Mouse (Mus musculus): ENCODE data around the gene Snrnp40. TPM values are rescaled to one million over a fixed set of nuclear protein-coding genes. Genes with fewer than 3 reads are reported as not detected.

Snrnp40 gene
- total and polyA plus RNA-seq, 3 experiments: 108 to 184 (median 128) TPM

DNA sequence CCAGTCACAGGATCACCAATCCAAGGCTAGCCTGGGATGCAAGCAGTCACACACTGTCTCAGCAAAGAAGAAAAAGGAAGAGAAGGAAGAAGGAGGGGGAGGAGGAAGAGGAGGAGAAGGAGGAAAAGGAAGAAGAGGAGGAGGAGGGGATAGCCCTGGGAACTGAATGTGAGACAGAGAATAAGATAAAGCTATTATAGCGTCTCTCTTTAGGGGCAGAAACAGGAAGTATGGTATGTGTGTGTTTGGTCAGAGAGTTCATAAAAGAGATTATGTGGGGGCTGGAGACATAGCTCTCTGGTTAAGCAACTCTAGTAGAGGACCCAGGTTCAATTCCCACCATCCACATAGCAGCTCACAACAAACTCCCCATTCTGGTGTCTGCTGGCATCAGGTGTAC lies 36.8 kb upstream of the Snrnp40 start:
- Histone ChIP-seq H3K9me3 (replicated peaks; ENCODE audit: low read length) (no peaks in the 10 kb centered on the region), H3K4me1 (ENCODE audit: control insufficient read depth in 1 of 2, insufficient read depth in 2 of 2) (peaks cover 0 to 8% of the 10 kb centered on the region in 2 experiments; a peak in 2 of 4 replicates), H3K27ac (ENCODE audit: insufficient read depth, low read depth) (no peak overlapping the region), H3K79me2 (replicated peaks; ENCODE audit: control insufficient read depth, extremely low read depth, insufficient read depth, poor library complexity, severe bottlenecking) (no peaks in the 10 kb centered on the region), H3K36me3 (replicated peaks in 1 of 2; ENCODE audit: control insufficient read depth in 1 of 2, insufficient read depth in 1 of 2, low read length in 1 of 2) (peaks cover 52 to 90% of the 10 kb centered on the region in 2 experiments), H3K4me3 (replicated peaks in 1 of 3; ENCODE audit: low read depth in 2 of 3, low read length in 2 of 3, poor library complexity in 1 of 3) (no peak overlapping the region), H3K27me3 (replicated peaks) (no peaks in the 10 kb centered on the region), H3K4me2 (ENCODE audit: insufficient read depth, low read depth, poor library complexity, severe bottlenecking) (no peak overlapping the region), H3K9ac (ENCODE audit: insufficient read depth, low read depth) (no peak overlapping the region)
- dilution Hi-C loops (cut with MboI; ENCODE audit: extremely low pct_ligation_motif_present, extremely low pct_unique_long_range_greater_than_20kb, low sequenced_read_pairs) (no loop called here), in situ Hi-C loops (cut with MboI; ENCODE audit: low pct_ligation_motif_present, low pct_unique_long_range_greater_than_20kb, low sequenced_read_pairs) (no loop called here)
- TF ChIP-seq MAFK (IDR thresholded peaks at IDR 0.05; ENCODE audit: insufficient replicate concordance, low read length) (no peak), MEF2A (IDR thresholded peaks at IDR 0.05; ENCODE audit: borderline replicate concordance, low read depth, low read length) (no peak), JUND (conservative IDR thresholded peaks at IDR 0.05; ENCODE audit: low read depth, low read length) (no peak), HCFC1 (IDR thresholded peaks at IDR 0.05; ENCODE audit: low read depth, low read length) (no peak), JUN (IDR thresholded peaks at IDR 0.05; ENCODE audit: insufficient read depth, low read depth, low read length) (no peak)
- DNase-seq (ENCODE audit: extremely low read depth): no peak

DNA sequence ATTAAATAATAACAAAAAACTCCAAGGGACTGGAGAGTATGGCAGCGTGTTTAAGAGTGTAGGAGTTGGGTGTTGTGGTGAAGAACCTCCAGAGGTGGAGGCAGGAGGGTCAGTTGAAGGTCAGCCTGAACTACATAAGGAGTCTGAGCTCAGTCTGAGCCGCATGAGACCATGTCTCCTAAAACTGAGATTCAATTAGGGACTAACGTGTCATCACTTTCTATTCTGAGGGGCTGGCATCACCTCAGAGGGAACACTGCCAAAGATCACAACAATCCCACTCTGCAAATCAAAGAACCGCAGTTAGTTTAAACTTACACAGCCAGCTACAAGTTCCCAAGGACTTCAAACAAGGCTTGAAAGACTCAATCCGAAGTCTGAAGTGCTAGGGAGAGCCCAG lies 36.3 kb upstream of the Snrnp40 start:
- no peak overlapping the region for H3K27ac ChIP-seq (ENCODE audit: insufficient read depth, low read depth)
- no peak for TF ChIP-seq PAX5 (IDR thresholded peaks at IDR 0.05; ENCODE audit: low read length)
- no peak for TF ChIP-seq MEF2A (IDR thresholded peaks at IDR 0.05; ENCODE audit: borderline replicate concordance, low read depth, low read length)
- TF ChIP-seq UBTF (IDR thresholded peaks at IDR 0.05; ENCODE audit: low read depth, low read length): no peak
- no peak for TF ChIP-seq USF2 (conservative IDR thresholded peaks at IDR 0.05; ENCODE audit: low read depth, low read length)
- TF ChIP-seq JUND (conservative IDR thresholded peaks at IDR 0.05; ENCODE audit: low read depth, low read length): no peak
- no peak for TF ChIP-seq BHLHE40 (IDR thresholded peaks at IDR 0.05; ENCODE audit: low read depth, low read length)
- TF ChIP-seq MXI1 (IDR thresholded peaks at IDR 0.05; ENCODE audit: low read depth, low read length): no peak
- dilution Hi-C loops (cut with MboI; ENCODE audit: extremely low pct_ligation_motif_present, extremely low pct_unique_long_range_greater_than_20kb, low sequenced_read_pairs): no loop called here

GRCm38 (mm10) chr4:130325446-130325845 lies 34.5 kb upstream of the Snrnp40 start:
- Histone ChIP-seq H3K36me3 (replicated peaks in 1 of 2; ENCODE audit: control insufficient read depth in 1 of 2, insufficient read depth in 1 of 2, low read length in 1 of 2) (peaks cover 50 to 85% of the 10 kb centered on the region in 2 experiments), H3K4me3 (replicated peaks in 1 of 3; ENCODE audit: low read depth in 2 of 3, low read length in 2 of 3, poor library complexity in 1 of 3) (no peak overlapping the region), H3K27me3 (replicated peaks) (no peaks in the 10 kb centered on the region), H3K79me2 (replicated peaks; ENCODE audit: control insufficient read depth, extremely low read depth, insufficient read depth, poor library complexity, severe bottlenecking) (no peaks in the 10 kb centered on the region), H3K9me3 (replicated peaks; ENCODE audit: low read length) (no peaks in the 10 kb centered on the region), H3K27ac (ENCODE audit: insufficient read depth, low read depth) (no peak overlapping the region), H3K9ac (ENCODE audit: insufficient read depth, low read depth) (no peak overlapping the region), H3K4me2 (ENCODE audit: insufficient read depth, low read depth, poor library complexity, severe bottlenecking) (no peak overlapping the region), H3K4me1 (ENCODE audit: control insufficient read depth in 1 of 2, insufficient read depth in 2 of 2) (peaks cover 0 to 8% of the 10 kb centered on the region in 2 experiments; a peak in 2 of 4 replicates)
- dilution Hi-C loops (cut with MboI; ENCODE audit: extremely low pct_ligation_motif_present, extremely low pct_unique_long_range_greater_than_20kb, low sequenced_read_pairs) (no loop called here), in situ Hi-C loops (cut with MboI; ENCODE audit: low pct_ligation_motif_present, low pct_unique_long_range_greater_than_20kb, low sequenced_read_pairs) (no loop called here)
- DNase-seq (ENCODE audit: extremely low read depth): no peak
- TF ChIP-seq MEF2A (IDR thresholded peaks at IDR 0.05; ENCODE audit: borderline replicate concordance, low read depth, low read length) (no peak), MXI1 (IDR thresholded peaks at IDR 0.05; ENCODE audit: low read depth, low read length) (no peak), NELFE (IDR thresholded peaks at IDR 0.05; ENCODE audit: low read depth, low read length) (no peak), USF1 (IDR thresholded peaks at IDR 0.05; ENCODE audit: low read depth, low read length) (no peak), ZKSCAN1 (IDR thresholded peaks at IDR 0.05; ENCODE audit: borderline replicate concordance, low read depth, low read length) (no peak), ETS1 (conservative IDR thresholded peaks at IDR 0.05; ENCODE audit: low read depth, low read length) (no peak), HCFC1 (IDR thresholded peaks at IDR 0.05; ENCODE audit: low read depth, low read length) (no peak), RAD21 (IDR thresholded peaks at IDR 0.05; ENCODE audit: low read depth, low read length) (no peak), UBTF (IDR thresholded peaks at IDR 0.05; ENCODE audit: low read depth, low read length) (no peak), RCOR1 (conservative IDR thresholded peaks at IDR 0.05; ENCODE audit: low read depth, low read length) (no peak)

More for the DNA sequence above, 36.3 kb upstream of the Snrnp40 start:
- no peak for DNase-seq (ENCODE audit: extremely low read depth)
- Histone ChIP-seq H3K4me2 (ENCODE audit: insufficient read depth, low read depth, poor library complexity, severe bottlenecking) (no peak overlapping the region), H3K4me3 (replicated peaks in 1 of 3; ENCODE audit: low read depth in 2 of 3, low read length in 2 of 3, poor library complexity in 1 of 3) (no peak overlapping the region), H3K9me3 (replicated peaks; ENCODE audit: low read length) (no peaks in the 10 kb centered on the region), H3K79me2 (replicated peaks; ENCODE audit: control insufficient read depth, extremely low read depth, insufficient read depth, poor library complexity, severe bottlenecking) (no peaks in the 10 kb centered on the region), H3K36me3 (replicated peaks in 1 of 2; ENCODE audit: control insufficient read depth in 1 of 2, insufficient read depth in 1 of 2, low read length in 1 of 2) (peaks cover 52 to 90% of the 10 kb centered on the region in 2 experiments), H3K27me3 (replicated peaks) (no peaks in the 10 kb centered on the region), H3K4me1 (ENCODE audit: control insufficient read depth in 1 of 2, insufficient read depth in 2 of 2) (peaks cover 0 to 8% of the 10 kb centered on the region in 2 experiments; a peak in 2 of 4 replicates), H3K9ac (ENCODE audit: insufficient read depth, low read depth) (no peak overlapping the region)
- in situ Hi-C loops (cut with MboI; ENCODE audit: low pct_ligation_motif_present, low pct_unique_long_range_greater_than_20kb, low sequenced_read_pairs): no loop called here

Data from CH12.LX (cell line).